Mouse (Mus musculus) embryonic facial prominence, embryonic 10.5 days (tissue): ENCODE measurements around the gene Kcnk6. TPM values are rescaled to one million over a fixed set of nuclear protein-coding genes. Genes with fewer than 3 reads are reported as not detected.

Source experiments
- DNase-seq: peaks from one replicate; pipeline ENCODE4 v3.0.0-alpha.2; 2017; ENCODE audit warnings: low spot score
- H3K27ac ChIP-seq: fragments of 300-500 bp; sonication (generic); replicated peaks from 2 replicates; pipeline ENCODE4 v1.5.1; 2016; ENCODE audit warnings: mild to moderate bottlenecking
- H3K27me3 ChIP-seq: fragments of 300-500 bp; sonication (generic); replicated peaks from 2 replicates; pipeline ENCODE4 v1.6.1; 2016; ENCODE audit warnings: low read depth, mild to moderate bottlenecking; ENCODE audit not compliant: poor library complexity, severe bottlenecking
- H3K36me3 ChIP-seq: fragments of 300-500 bp; sonication (generic); replicated peaks from 2 replicates; pipeline ENCODE4 v1.6.1; 2016; ENCODE audit warnings: mild to moderate bottlenecking, moderate library complexity
- H3K4me1 ChIP-seq: fragments of 300-500 bp; sonication (generic); 2 replicates; pipeline ENCODE4 v1.6.1; 2016
- H3K4me3 ChIP-seq: fragments of 300-500 bp; sonication (generic); 2 replicates; pipeline ENCODE4 v1.5.1; 2016; ENCODE audit warnings: mild to moderate bottlenecking, moderate library complexity
- H3K9me3 ChIP-seq: fragments of 300-500 bp; sonication (generic); 2 replicates; pipeline ENCODE4 v1.6.1; 2016; ENCODE audit warnings: mild to moderate bottlenecking
- WGBS: fragments of 180-500 bp; shearing (Covaris S2); methylation state at CpG from one replicate; pipeline ENCODE4 v1.1.7; 2016; 5-methylcytosine and 5-hydroxymethylcytosine counted together
- polyA plus RNA-seq: library from polyadenylated mRNA; unstranded; fragments of >200 nt; fragmentation: Nextera tagmentation; extraction: Ambion mirVana; gene quantifications from 2 replicates; pipeline ENCODE4 v1.2.1, GENCODE M21; 2016

Kcnk6 gene
- 0.74 and 1.1 TPM in 2 replicates for polyA plus RNA-seq

DNA sequence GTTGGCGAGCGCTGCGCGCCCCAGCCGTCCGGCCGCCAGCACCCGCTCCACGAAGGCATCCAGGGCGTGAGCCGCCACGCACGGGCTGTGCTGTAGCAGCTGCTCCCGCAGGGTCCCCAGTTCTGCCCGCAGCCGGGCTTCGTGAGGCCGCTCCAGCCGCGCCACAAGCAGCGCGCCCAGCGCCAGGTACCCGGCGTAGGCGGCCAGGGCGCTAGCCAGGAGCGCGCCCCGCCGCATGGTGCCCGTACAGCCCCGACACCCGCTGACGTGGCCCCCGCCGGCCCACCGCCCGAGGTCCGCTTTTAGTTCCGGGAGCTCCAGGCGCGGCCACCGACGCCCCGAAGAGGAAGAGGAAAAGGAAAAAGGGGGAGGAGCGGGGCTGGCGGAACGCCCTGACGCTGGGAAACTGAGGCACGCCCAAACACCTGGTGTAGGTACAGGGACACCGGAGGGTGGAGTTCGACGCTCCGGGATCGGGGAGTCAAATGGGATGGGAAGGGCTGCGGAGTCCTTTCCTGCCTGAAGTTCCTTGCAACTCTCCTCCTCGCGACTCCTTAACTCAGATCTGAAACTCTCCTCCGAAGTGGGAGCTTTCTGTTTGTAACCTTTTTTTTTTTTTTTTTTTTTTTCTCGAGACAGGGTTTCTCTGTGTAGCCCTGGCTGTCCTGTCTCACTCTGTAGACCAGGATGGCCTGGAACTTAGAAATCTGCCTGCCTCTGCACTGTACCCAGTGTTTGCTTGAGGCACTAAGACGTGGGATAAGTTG, at the start of gene Kcnk6:
Gene Kcnk6, minus strand, starts transcription at position 269 of the 767 bp plus-strand sequence.
- peak within 1 kb of the TSS; percentile 79 for H3K27ac ChIP-seq
- peak within 1 kb of the TSS; percentile 70 for H3K4me3 ChIP-seq
- DNase-seq, result peak; percentile 49
- peaks cover 17% of the 10 kb centered on the region for H3K4me1 ChIP-seq
- 1% methylated on average over 62 of the region's 62 CpGs for WGBS
- H3K9me3 ChIP-seq, result no peaks in the 10 kb centered on the region
- no peaks in the 10 kb centered on the region for H3K36me3 ChIP-seq
- H3K27me3 ChIP-seq, result peaks cover 56% of the 10 kb centered on the region

DNA sequence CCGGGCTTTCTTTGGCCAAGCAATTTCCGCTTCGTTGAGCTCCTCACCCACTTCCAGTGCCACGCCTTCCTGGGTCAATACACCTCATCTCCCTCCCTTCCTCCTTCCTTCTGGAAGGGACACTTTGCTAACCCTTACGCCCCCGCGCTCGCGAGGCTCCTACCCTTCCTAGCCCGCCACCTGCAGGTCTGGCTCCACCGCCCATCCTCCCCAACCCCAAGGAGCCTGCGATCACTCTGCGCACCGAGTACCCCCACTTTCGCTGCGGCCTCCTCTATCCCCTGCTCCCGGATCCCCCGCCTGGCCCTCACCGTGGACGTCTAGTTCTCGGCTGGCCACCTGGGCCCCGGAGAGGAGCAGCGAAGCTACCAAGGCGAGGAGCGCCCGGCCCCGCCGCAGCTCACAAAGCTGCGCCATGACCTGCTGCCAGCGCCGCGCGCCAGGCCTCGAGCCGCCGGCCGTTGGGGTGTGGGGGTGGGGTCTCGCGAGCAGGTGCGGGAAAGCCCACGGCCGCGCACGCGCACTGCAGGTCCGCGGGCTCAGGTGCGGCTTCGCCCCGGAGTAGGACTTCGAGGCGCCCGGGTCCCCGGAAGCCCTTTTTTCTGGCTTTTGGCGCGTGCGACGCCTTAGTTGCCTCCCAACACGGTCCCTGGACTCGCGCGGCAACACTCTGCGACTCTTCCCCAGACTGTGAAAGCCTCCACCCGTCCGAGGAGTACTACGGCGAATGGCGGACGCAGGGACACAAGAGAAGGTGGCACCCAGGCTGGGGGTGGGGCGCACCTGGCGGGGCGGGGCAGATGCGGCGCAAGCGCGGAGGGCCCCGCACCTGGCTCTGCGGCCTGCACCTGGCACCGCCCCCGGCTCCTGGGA, 49.1 kb upstream of the Kcnk6 start, which contains the start of gene Spint2:
Gene Spint2, minus strand, starts transcription at position 712 of the 873 bp plus-strand sequence.
- H3K27me3 ChIP-seq, result peaks cover 69% of the 10 kb centered on the region
- under 1% methylated on average over 80 of the region's 80 CpGs for WGBS
- peak; percentile 78 for DNase-seq

DNA sequence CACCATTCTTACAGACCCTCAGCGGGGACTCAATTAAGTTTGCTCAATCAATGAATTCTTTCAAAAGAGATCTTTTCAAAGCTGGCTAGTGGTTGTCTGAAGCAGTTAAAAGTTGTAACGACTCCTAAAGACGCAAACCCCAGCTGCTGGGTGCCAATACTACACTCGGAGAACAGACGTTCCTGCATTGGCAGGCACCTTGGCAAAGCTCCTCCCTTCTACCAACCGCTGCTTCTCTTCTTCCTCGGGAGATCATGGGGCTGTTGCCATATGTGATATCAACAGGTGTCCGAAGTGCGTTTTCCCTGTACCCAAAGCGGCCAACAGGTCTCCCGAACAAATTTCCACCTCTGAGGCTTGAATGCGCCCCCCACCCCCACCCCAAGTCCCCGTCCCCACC, 48.5 kb upstream of the Kcnk6 start:
- peaks cover 30% of the 10 kb centered on the region for H3K4me1 ChIP-seq
- H3K4me3 ChIP-seq, result peak overlapping the region; percentile 76
- no peaks in the 10 kb centered on the region for H3K9me3 ChIP-seq
- H3K36me3 ChIP-seq, result no peaks in the 10 kb centered on the region
- peak overlapping the region; percentile 85 for H3K27ac ChIP-seq
- peaks cover 64% of the 10 kb centered on the region for H3K27me3 ChIP-seq
- DNase-seq, result no peak
- WGBS, result 12% methylated on average over 13 of the region's 13 CpGs

More for the DNA sequence above, 49.1 kb upstream of the Kcnk6 start, which contains the start of gene Spint2:
- no peaks in the 10 kb centered on the region for H3K9me3 ChIP-seq
- H3K4me1 ChIP-seq, result peaks cover 30% of the 10 kb centered on the region
- peak within 1 kb of the TSS; percentile 85 for H3K27ac ChIP-seq
- H3K36me3 ChIP-seq, result no peaks in the 10 kb centered on the region
- peak within 1 kb of the TSS; percentile 76 for H3K4me3 ChIP-seq

DNA sequence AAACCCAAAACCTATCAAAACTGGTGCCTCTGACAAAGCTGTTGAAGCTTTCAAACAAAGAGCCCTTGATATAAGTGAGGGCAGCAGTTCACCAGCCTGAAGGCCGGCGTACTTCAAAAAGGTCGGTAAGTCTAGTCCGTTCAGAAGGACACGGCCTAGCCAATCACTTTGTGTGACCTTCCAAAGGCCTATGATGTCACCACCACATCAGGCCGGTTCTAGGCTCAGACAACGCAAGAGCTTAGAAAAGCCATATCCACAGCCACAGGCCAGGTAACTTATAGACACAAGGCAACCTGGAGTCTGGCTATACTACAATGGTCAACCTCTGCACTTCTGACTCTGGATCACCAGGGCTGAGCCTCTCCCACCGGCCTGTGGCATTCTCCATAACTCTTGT, 47.6 kb upstream of the Kcnk6 start:
- H3K27ac ChIP-seq, result no peak overlapping the region
- peak overlapping the region; percentile 76; the same call in 1 of the 2 replicates for H3K4me3 ChIP-seq
- H3K36me3 ChIP-seq, result no peaks in the 10 kb centered on the region
- no peaks in the 10 kb centered on the region for H3K9me3 ChIP-seq
- no peak for DNase-seq
- H3K4me1 ChIP-seq, result peaks cover 30% of the 10 kb centered on the region
- 65% methylated on average over 8 of the region's 8 CpGs for WGBS
- H3K27me3 ChIP-seq, result peaks cover 56% of the 10 kb centered on the region

- Histone ChIP-seq H3K9me3 (no peaks in the 10 kb centered on the region), H3K4me1 (peaks cover 30% of the 10 kb centered on the region), H3K4me3 (no peak overlapping the region), H3K27ac (no peak overlapping the region), H3K27me3 (peaks cover 50% of the 10 kb centered on the region), H3K36me3 (no peaks in the 10 kb centered on the region)
- no peak for DNase-seq
These were observed 46.9 kb upstream of the Kcnk6 start for GRCm38 (mm10) chr7:29279261-29279660.

DNA sequence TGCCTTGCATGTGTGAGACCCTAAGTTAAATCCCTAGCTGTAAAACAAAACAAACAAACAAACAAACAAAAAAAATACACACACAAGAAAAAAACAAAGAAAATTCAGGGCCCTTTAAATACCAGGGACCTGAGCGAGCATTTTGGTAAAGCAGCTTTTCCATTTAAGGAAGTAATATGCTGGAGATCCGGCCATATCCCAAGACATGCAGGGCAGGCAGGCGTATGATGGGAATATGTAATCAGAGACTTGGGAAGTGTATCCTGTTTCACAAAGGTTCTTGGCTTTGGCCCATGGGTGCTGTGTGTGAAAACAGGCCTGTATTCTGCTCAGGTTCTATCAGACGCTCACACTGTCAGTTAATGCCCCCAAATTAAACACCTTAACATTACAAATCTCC, 45.2 kb upstream of the Kcnk6 start:
- no peak for DNase-seq
- Histone ChIP-seq H3K9me3 (no peaks in the 10 kb centered on the region), H3K36me3 (no peaks in the 10 kb centered on the region), H3K27me3 (peaks cover 36% of the 10 kb centered on the region), H3K27ac (no peak overlapping the region), H3K4me1 (peaks cover 30% of the 10 kb centered on the region), H3K4me3 (no peak overlapping the region)
- WGBS, result 91% methylated on average over 4 of the region's 4 CpGs

DNA sequence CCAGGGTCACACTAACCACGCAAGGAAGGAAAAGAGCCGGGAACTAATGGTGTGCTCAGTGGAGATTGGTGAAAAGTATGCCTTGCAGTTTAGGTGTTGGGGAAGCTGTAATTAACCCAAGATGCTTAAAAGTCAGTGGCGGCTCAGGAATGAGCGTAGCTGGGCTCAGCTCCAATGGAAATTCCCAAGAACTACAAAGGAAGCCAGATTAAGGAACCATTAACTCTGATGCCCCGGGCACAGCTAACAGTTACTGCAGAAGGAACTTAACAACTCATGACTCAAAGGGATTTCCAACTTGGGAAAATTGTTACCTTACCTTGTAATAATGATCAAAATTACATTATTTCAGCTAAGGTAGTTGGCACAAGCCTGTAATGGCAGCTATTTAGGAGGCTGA, 44.4 kb upstream of the Kcnk6 start:
- DNase-seq, result no peak
- peaks cover 28% of the 10 kb centered on the region for H3K27me3 ChIP-seq
- no peaks in the 10 kb centered on the region for H3K9me3 ChIP-seq
- 69% methylated on average over 5 of the region's 5 CpGs for WGBS
- peaks cover 23% of the 10 kb centered on the region for H3K4me1 ChIP-seq
- no peaks in the 10 kb centered on the region for H3K36me3 ChIP-seq
- no peak overlapping the region for H3K4me3 ChIP-seq
- no peak overlapping the region for H3K27ac ChIP-seq

- no peaks in the 10 kb centered on the region for H3K36me3 ChIP-seq
- H3K4me1 ChIP-seq, result peaks cover 3% of the 10 kb centered on the region; the same call in 1 of the 2 replicates
- no peak overlapping the region for H3K4me3 ChIP-seq
- WGBS, result 83% methylated on average over 8 of the region's 8 CpGs
- H3K9me3 ChIP-seq, result no peaks in the 10 kb centered on the region
- H3K27ac ChIP-seq, result no peak overlapping the region
- no peaks in the 10 kb centered on the region for H3K27me3 ChIP-seq
- no peak for DNase-seq
These were observed 39.6 kb upstream of the Kcnk6 start for GRCm38 (mm10) chr7:29271687-29272465.

- no peak overlapping the region for H3K27ac ChIP-seq
- no peaks in the 10 kb centered on the region for H3K27me3 ChIP-seq
- no peak for DNase-seq
- no peaks in the 10 kb centered on the region for H3K9me3 ChIP-seq
- WGBS, result 89% methylated on average over 4 of the region's 4 CpGs
- peaks cover 11% of the 10 kb centered on the region; the same call in 1 of the 2 replicates for H3K4me1 ChIP-seq
- H3K4me3 ChIP-seq, result no peak overlapping the region
- no peaks in the 10 kb centered on the region for H3K36me3 ChIP-seq
These were observed 38.1 kb upstream of the Kcnk6 start for GRCm38 (mm10) chr7:29270445-29270844.

- H3K27me3 ChIP-seq, result no peaks in the 10 kb centered on the region
- 60% methylated on average over 4 of the region's 4 CpGs for WGBS
These were observed 34.6 kb upstream of the Kcnk6 start for GRCm38 (mm10) chr7:29266931-29267330.

DNA sequence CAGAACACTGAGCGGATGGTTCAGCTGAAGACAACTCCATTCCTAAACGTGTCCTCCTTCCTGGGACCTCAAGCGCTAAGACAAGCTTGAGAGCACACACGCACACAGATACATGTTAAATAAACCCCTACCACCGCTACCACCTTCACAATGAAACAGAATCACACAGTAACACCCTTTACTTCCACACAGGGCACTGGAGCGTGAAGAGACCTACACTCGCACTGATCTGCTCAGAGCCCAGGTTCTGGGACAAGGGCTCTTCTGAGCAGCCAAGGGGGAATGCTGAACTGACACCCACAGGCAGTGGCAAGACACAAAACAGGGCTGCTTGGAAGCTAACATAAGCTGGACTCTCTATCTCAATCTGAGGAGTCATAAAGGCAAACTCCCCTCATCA, 33.3 kb upstream of the Kcnk6 start:
- WGBS, result 83% methylated on average over 7 of the region's 7 CpGs
- no peak overlapping the region for H3K27ac ChIP-seq
- no peak overlapping the region for H3K4me3 ChIP-seq
- peaks cover 27% of the 10 kb centered on the region for H3K4me1 ChIP-seq
- H3K27me3 ChIP-seq, result no peaks in the 10 kb centered on the region
- no peak for DNase-seq
- H3K36me3 ChIP-seq, result no peaks in the 10 kb centered on the region
- no peaks in the 10 kb centered on the region for H3K9me3 ChIP-seq

More at GRCm38 (mm10) chr7:29266931-29267330, 34.6 kb upstream of the Kcnk6 start:
- no peak for DNase-seq
- H3K36me3 ChIP-seq, result no peaks in the 10 kb centered on the region
- no peak overlapping the region for H3K4me3 ChIP-seq
- H3K9me3 ChIP-seq, result no peaks in the 10 kb centered on the region
- no peak overlapping the region for H3K27ac ChIP-seq
- H3K4me1 ChIP-seq, result peaks cover 25% of the 10 kb centered on the region

DNA sequence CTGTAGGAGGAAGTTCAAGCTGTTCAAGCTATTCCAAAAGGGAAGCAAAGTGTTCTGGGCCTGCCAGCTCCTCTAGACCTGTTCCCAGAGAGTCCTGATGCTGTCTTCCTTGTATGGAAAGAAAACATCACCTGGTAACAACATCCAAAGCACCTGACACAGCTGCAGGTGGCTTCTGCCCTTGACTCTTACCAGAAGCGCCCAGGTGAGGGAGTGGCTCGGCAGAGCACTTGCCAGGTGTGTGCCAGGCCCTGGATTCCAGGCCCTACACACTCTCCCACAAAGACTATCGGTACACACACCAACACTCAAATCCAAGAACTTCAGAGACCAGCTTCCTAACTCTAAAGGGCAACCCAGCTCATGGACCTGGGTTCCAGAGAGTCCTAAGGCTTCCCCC, 31.5 kb upstream of the Kcnk6 start:
- 86% methylated on average over 3 of the region's 3 CpGs for WGBS

More for the DNA sequence above, 31.5 kb upstream of the Kcnk6 start:
- Histone ChIP-seq H3K4me3 (no peak overlapping the region), H3K4me1 (peaks cover 43% of the 10 kb centered on the region), H3K27ac (no peak overlapping the region), H3K36me3 (no peaks in the 10 kb centered on the region), H3K27me3 (no peaks in the 10 kb centered on the region), H3K9me3 (no peaks in the 10 kb centered on the region)
- DNase-seq, result no peak
